Mouse (Mus musculus) heart, postnatal 25 days (tissue): Measurements from ENCODE around the gene Tnfsf10. TPM values are rescaled to one million over a fixed set of nuclear protein-coding genes. Genes with fewer than 3 reads are reported as not detected.

Experiments used
- DNase-seq: peaks from one replicate; pipeline ENCODE4 v3.0.0; 2022; ENCODE audit warnings: low spot score
- intact Hi-C: fragments of 180-260 bp; cut with DNase I; formaldehyde crosslinking; loops from one replicate; pipeline ENCODE4 v1.15.1; 2025
- total RNA-seq, 2 experiments: library from RNA; stranded (reverse); gene quantifications; 2 replicates each; pipeline ENCODE4 v1.2.3; 2021

The Tnfsf10 gene
- total RNA-seq, 2 experiments from 2014 or later, result 9.7 to 12.7 TPM

GRCm38 (mm10) chr3:27351105-27351504, 34.3 kb downstream of the Tnfsf10 start:
- no peak for DNase-seq
- intact Hi-C loops, result no loop called here

- intact Hi-C loops, result no loop called here
- no peak for DNase-seq
Observed at GRCm38 (mm10) chr3:27359100-27359720, 42.4 kb downstream of the Tnfsf10 start.

- DNase-seq, result no peak
- intact Hi-C loops, result no loop called here
Observed at GRCm38 (mm10) chr3:27370125-27370524, 53.3 kb downstream of the Tnfsf10 start.

- DNase-seq, result no peak
- intact Hi-C loops, result no loop called here
Observed at GRCm38 (mm10) chr3:27370582-27371275, 53.9 kb downstream of the Tnfsf10 start.

- DNase-seq, result no peak
- intact Hi-C loops, result no loop called here
Observed at GRCm38 (mm10) chr3:27371276-27371621, 54.4 kb downstream of the Tnfsf10 start, which contains the start of gene Ghsr. TSS of gene Ghsr (plus strand) at chr3:27371351.

- intact Hi-C loops, result no loop called here
- DNase-seq, result no peak
Observed at GRCm38 (mm10) chr3:27371725-27372650, 55.2 kb downstream of the Tnfsf10 start.

- intact Hi-C loops, result no loop called here
- no peak for DNase-seq
Observed at GRCm38 (mm10) chr3:27374396-27374795, 57.6 kb downstream of the Tnfsf10 start.

- intact Hi-C loops, result no loop called here
- DNase-seq, result no peak
Observed at GRCm38 (mm10) chr3:27377935-27378334, 61.1 kb downstream of the Tnfsf10 start.

- intact Hi-C loops, result no loop called here
- DNase-seq, result no peak
Observed at GRCm38 (mm10) chr3:27384836-27385235, 68.0 kb downstream of the Tnfsf10 start.

- intact Hi-C loops, result no loop called here
- DNase-seq, result no peak
Observed at GRCm38 (mm10) chr3:27389923-27390322, 73.1 kb downstream of the Tnfsf10 start.

Other genes with a start within 250 kb of the Tnfsf10 start
- 1 to 10 TPM in 1 of 2 experiments, under 1 TPM in 1; 0.60 to 1.1 TPM for gene Ect2, start 163.2 kb upstream of the Tnfsf10 start, total RNA-seq
- 100 to 1,000 TPM; 172 to 189 TPM for gene Nceh1, start 134.1 kb upstream of the Tnfsf10 start, total RNA-seq
- not detected for gene Ghsr, start 54.3 kb downstream of the Tnfsf10 start, total RNA-seq